Mouse (Mus musculus) heart, adult 2 months (tissue): ENCODE data around the gene Ddx23.

Source experiments
- CTCF ChIP-seq: fragments of 200-600 bp; IDR thresholded peaks from 2 replicates; pipeline ENCODE4 v1.8.1; 2022; ENCODE audit warnings: antibody characterized with exemption, mild to moderate bottlenecking, moderate library complexity
- POLR2A ChIP-seq: fragments of 200-500 bp; IDR thresholded peaks from 2 replicates; pipeline ENCODE4 v1.6.1; 2011; ENCODE audit warnings: mild to moderate bottlenecking, low read depth, low read length, control low read depth; ENCODE audit not compliant: insufficient read depth

GRCm38 (mm10) chr15:98645057-98646026 is 17.4 kb downstream of the Ddx23 start:
- TF ChIP-seq CTCF (no peak), POLR2A (no peak)
